Mouse (Mus musculus): ENCODE results near the gene Btbd9. TPM values are rescaled to one million over a fixed set of nuclear protein-coding genes. Genes with fewer than 3 reads are reported as not detected.

Btbd9 gene
- polyA plus RNA-seq, 1 experiment from 2014 or later, result 41.1 TPM

DNA sequence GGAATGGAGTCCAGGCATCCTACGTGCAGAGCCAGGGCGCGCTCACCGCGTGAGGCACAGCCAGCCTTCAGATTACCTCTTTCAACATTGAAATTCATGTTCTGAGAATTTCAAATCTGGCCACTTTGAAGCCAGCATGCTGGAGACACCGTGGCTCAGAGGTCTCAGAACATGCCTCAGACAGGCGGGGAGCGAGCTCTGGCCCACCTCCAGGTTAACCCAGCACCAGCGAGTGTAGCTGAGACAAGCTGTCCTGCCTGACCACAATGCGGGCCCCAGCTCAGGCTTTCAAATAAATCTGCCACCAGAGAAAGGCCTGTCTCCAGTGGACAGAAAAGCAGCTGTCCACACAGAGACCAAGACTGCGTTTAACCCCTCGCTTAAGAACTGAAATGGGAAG, 363.6 kb downstream of the Btbd9 start:
- Histone ChIP-seq H3K36me3 (ENCODE audit: control insufficient read depth, insufficient read depth, low read length) (peaks cover 14% of the 10 kb centered on the region; the same call in 1 of the 2 replicates), H3K4me2 (ENCODE audit: low read depth, severe bottlenecking) (no peak overlapping the region), H3K27ac (replicated peaks; ENCODE audit: low read depth, low read length) (no peak overlapping the region), H3K9me3 (ENCODE audit: control insufficient read depth, low read length) (no peaks in the 10 kb centered on the region), H3K27me3 (ENCODE audit: control insufficient read depth, insufficient read depth, low read length) (no peaks in the 10 kb centered on the region), H3K4me3 (ENCODE audit: low read depth, low read length) (no peak overlapping the region), H3K4me1 (ENCODE audit: control insufficient read depth, insufficient read depth, low read length) (0 out of 2 replicates have a peak, but pooled peaks cover 4% of the 10 kb centered on the region), H3K9ac (ENCODE audit: low read length) (no peak overlapping the region)
- DNase-seq (ENCODE audit: low spot score), result no peak
- no peak for ATAC-seq (ENCODE audit: insufficient number of reproducible peaks, low FRiP score, low TSS enrichment, low read depth)
- WGBS, result 89% methylated on average over 12 of the region's 12 CpGs

GRCm38 (mm10) chr17:30210936-30211335, 365.4 kb downstream of the Btbd9 start:
- Histone ChIP-seq H3K4me3 (ENCODE audit: low read depth, low read length) (no peak overlapping the region), H3K9ac (ENCODE audit: low read length) (no peak overlapping the region), H3K27me3 (ENCODE audit: control insufficient read depth, insufficient read depth, low read length) (no peaks in the 10 kb centered on the region), H3K36me3 (ENCODE audit: control insufficient read depth, insufficient read depth, low read length) (peaks cover 14% of the 10 kb centered on the region; the same call in 1 of the 2 replicates), H3K9me3 (ENCODE audit: control insufficient read depth, low read length) (no peaks in the 10 kb centered on the region), H3K4me1 (ENCODE audit: control insufficient read depth, insufficient read depth, low read length) (0 out of 2 replicates have a peak, but pooled peaks cover 4% of the 10 kb centered on the region), H3K4me2 (ENCODE audit: low read depth, severe bottlenecking) (no peak overlapping the region), H3K27ac (replicated peaks; ENCODE audit: low read depth, low read length) (no peak overlapping the region)
- 96% methylated on average over 6 of the region's 6 CpGs for WGBS
- no peak for DNase-seq (ENCODE audit: low spot score)
- no peak for ATAC-seq (ENCODE audit: insufficient number of reproducible peaks, low FRiP score, low TSS enrichment, low read depth)

DNA sequence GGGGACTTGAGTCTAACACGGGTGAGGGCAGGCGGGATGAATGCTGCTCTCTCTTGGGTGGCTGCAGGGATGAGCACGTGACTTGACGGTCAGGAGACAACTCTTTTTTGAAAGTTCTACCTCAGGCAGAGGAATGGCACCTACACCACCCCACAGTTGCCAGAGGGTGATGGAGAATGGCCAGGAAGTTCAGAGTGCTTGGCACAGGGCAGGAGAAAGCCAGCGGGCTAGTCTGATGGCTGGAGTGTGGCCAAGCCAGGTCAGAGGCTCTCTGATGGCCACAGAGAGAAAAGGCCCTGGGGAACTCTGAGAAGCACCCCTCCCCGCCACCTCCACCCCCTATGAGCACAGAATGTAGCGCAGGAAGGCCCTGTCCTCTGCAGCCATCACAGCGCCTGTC, 366.0 kb downstream of the Btbd9 start:
- H3K4me1 ChIP-seq (ENCODE audit: control insufficient read depth, insufficient read depth, low read length), result 0 out of 2 replicates have a peak, but pooled peaks cover 4% of the 10 kb centered on the region
- H3K9ac ChIP-seq (ENCODE audit: low read length), result no peak overlapping the region
- no peaks in the 10 kb centered on the region for H3K27me3 ChIP-seq (ENCODE audit: control insufficient read depth, insufficient read depth, low read length)
- no peak overlapping the region for H3K27ac ChIP-seq (replicated peaks; ENCODE audit: low read depth, low read length)
- H3K4me2 ChIP-seq (ENCODE audit: low read depth, severe bottlenecking), result no peak overlapping the region
- ATAC-seq (ENCODE audit: insufficient number of reproducible peaks, low FRiP score, low TSS enrichment, low read depth), result no peak
- H3K4me3 ChIP-seq (ENCODE audit: low read depth, low read length), result no peak overlapping the region
- H3K36me3 ChIP-seq (ENCODE audit: control insufficient read depth, insufficient read depth, low read length), result peaks cover 14% of the 10 kb centered on the region; the same call in 1 of the 2 replicates
- 96% methylated on average over 8 of the region's 8 CpGs for WGBS
- no peak for DNase-seq (ENCODE audit: low spot score)
- H3K9me3 ChIP-seq (ENCODE audit: control insufficient read depth, low read length), result no peaks in the 10 kb centered on the region

DNA sequence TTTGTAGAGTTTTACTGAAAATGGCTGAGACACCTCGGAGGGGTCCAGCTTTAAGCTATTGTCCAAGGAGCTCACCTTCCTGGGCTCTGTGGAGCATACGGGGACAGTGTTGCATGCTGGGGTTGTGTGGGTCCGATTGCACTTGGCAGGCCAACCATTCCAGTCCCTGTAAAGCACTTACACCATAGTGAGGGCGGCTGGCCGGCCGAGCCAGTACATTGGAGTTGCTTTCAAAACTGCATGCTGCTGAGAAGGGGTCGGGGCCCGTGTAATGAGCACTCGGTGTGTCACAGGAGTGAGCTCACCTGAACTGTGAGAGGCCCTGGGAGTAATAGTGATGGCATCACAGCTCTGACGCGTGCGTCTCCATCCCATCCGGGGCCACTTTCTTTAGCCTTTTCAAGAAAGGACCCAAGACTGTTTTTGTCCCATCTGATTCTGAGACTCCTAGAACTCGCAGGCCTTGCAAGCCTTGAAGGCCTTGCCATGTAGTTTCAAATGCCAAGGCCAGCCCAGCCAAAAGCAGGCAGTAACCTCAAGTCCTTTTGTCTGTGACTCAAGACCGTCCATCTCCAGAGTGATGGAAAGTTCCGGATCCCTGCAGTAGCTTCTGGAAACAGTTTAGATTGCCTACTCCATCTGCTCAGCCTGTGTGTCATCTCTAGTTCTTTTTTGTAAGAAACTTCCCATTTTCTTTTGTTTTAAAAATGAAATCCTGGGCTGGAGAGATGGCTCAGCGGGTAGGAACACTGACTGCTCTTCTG, 371.0 kb downstream of the Btbd9 start:
- no peaks in the 10 kb centered on the region for H3K27me3 ChIP-seq (ENCODE audit: control insufficient read depth, insufficient read depth, low read length)
- H3K4me3 ChIP-seq (ENCODE audit: low read depth, low read length), result no peak overlapping the region
- peaks cover 9% of the 10 kb centered on the region; the same call in 1 of the 2 replicates for H3K4me1 ChIP-seq (ENCODE audit: control insufficient read depth, insufficient read depth, low read length)
- H3K27ac ChIP-seq (replicated peaks; ENCODE audit: low read depth, low read length), result no peak overlapping the region
- no peaks in the 10 kb centered on the region for H3K9me3 ChIP-seq (ENCODE audit: control insufficient read depth, low read length)
- ATAC-seq (ENCODE audit: insufficient number of reproducible peaks, low FRiP score, low TSS enrichment, low read depth), result no peak
- peaks cover 10% of the 10 kb centered on the region; the same call in 1 of the 2 replicates for H3K36me3 ChIP-seq (ENCODE audit: control insufficient read depth, insufficient read depth, low read length)
- WGBS, result 90% methylated on average over 17 of the region's 17 CpGs
- no peak overlapping the region for H3K9ac ChIP-seq (ENCODE audit: low read length)
- no peak for DNase-seq (ENCODE audit: low spot score)
- H3K4me2 ChIP-seq (ENCODE audit: low read depth, severe bottlenecking), result no peak overlapping the region

DNA sequence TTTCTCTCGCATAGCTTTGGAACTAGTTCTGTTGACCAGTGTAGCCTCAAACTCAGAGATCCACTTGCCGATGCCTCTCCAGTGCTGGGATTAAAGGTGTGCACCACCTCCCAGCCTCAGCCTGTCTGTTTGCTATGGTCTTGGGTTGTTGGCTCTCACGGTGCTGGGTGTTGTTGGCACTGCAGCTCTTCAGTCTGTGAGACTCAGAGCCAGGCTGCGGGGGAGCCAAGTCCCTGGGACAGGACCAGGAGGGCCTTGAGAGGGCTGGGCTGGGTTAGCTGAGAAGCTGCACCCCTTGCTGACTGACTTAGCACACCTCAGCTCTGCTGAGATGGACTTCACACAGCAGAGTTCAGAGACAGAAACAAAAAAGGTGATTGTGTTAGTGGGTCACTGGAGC, 376.0 kb downstream of the Btbd9 start:
- H3K9ac ChIP-seq (ENCODE audit: low read length), result peak overlapping the region; percentile 22; the same call in 1 of the 2 replicates
- DNase-seq (ENCODE audit: low spot score) (no peak), ATAC-seq (ENCODE audit: insufficient number of reproducible peaks, low FRiP score, low TSS enrichment, low read depth) (no peak)
- peaks cover 31% of the 10 kb centered on the region for H3K4me1 ChIP-seq (ENCODE audit: control insufficient read depth, insufficient read depth, low read length)
- H3K4me3 ChIP-seq (ENCODE audit: low read depth, low read length), result no peak overlapping the region
- no peak overlapping the region; the same call in 1 of the 2 replicates for H3K4me2 ChIP-seq (ENCODE audit: low read depth, severe bottlenecking)
- no peaks in the 10 kb centered on the region for H3K27me3 ChIP-seq (ENCODE audit: control insufficient read depth, insufficient read depth, low read length)
- H3K27ac ChIP-seq (replicated peaks; ENCODE audit: low read depth, low read length), result no peak overlapping the region
- H3K9me3 ChIP-seq (ENCODE audit: control insufficient read depth, low read length), result no peaks in the 10 kb centered on the region
- H3K36me3 ChIP-seq (ENCODE audit: control insufficient read depth, insufficient read depth, low read length), result peaks cover 2% of the 10 kb centered on the region; the same call in 1 of the 2 replicates
- WGBS, result 87% methylated on average over 4 of the region's 4 CpGs

GRCm38 (mm10) chr17:30199374-30200247, 376.7 kb downstream of the Btbd9 start:
- no peak for ATAC-seq (ENCODE audit: insufficient number of reproducible peaks, low FRiP score, low TSS enrichment, low read depth)
- Histone ChIP-seq H3K36me3 (ENCODE audit: control insufficient read depth, insufficient read depth, low read length) (peaks cover 2% of the 10 kb centered on the region; the same call in 1 of the 2 replicates), H3K27ac (replicated peaks; ENCODE audit: low read depth, low read length) (no peak overlapping the region; the same call in 1 of the 2 replicates), H3K4me2 (ENCODE audit: low read depth, severe bottlenecking) (no peak overlapping the region), H3K27me3 (ENCODE audit: control insufficient read depth, insufficient read depth, low read length) (no peaks in the 10 kb centered on the region), H3K4me1 (ENCODE audit: control insufficient read depth, insufficient read depth, low read length) (peaks cover 31% of the 10 kb centered on the region), H3K4me3 (ENCODE audit: low read depth, low read length) (no peak overlapping the region), H3K9me3 (ENCODE audit: control insufficient read depth, low read length) (no peaks in the 10 kb centered on the region), H3K9ac (ENCODE audit: low read length) (no peak overlapping the region)
- whole genome bisulfite sequencing, result 84% methylated on average over 13 of the region's 13 CpGs
- no peak for DNase-seq (ENCODE audit: low spot score)

- ATAC-seq (ENCODE audit: insufficient number of reproducible peaks, low FRiP score, low TSS enrichment, low read depth) (no peak), DNase-seq (ENCODE audit: low spot score) (peak; percentile 49)
- Histone ChIP-seq H3K27me3 (ENCODE audit: control insufficient read depth, insufficient read depth, low read length) (no peaks in the 10 kb centered on the region), H3K4me1 (ENCODE audit: control insufficient read depth, insufficient read depth, low read length) (peaks cover 37% of the 10 kb centered on the region), H3K9ac (ENCODE audit: low read length) (no peak overlapping the region), H3K27ac (replicated peaks; ENCODE audit: low read depth, low read length) (peak overlapping the region; percentile 21; the same call in 1 of the 2 replicates), H3K4me3 (ENCODE audit: low read depth, low read length) (no peak overlapping the region), H3K4me2 (ENCODE audit: low read depth, severe bottlenecking) (no peak overlapping the region), H3K36me3 (ENCODE audit: control insufficient read depth, insufficient read depth, low read length) (peaks cover 2% of the 10 kb centered on the region; the same call in 1 of the 2 replicates), H3K9me3 (ENCODE audit: control insufficient read depth, low read length) (no peaks in the 10 kb centered on the region)
- 49% methylated on average over 10 of the region's 10 CpGs for WGBS
Observed at GRCm38 (mm10) chr17:30198422-30198821, 377.9 kb downstream of the Btbd9 start.
